Comparison of ENCODE assay signal across 30 mouse cellular contexts in the genomic region with DNA sequence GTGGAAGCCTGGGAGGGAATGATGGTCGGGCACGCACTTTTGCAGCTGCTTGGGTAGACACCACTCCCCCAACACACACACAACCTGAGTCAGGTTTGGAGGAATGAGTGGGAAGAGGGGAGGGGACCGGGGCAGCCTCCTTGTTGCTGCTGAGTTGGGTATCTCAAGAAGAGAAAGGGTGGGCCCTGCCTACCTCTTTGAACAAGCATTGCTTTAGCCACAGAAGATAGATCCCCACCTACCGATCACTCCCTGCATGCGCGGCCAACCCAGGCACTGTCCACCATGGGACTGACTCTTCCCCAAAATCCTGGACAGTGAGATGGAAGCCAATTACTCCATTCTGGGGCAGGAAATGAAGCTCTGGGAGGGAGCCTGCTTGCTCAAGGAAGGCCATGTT.
"Had no signal": no experiment of that assay in that cellular context is flagged by ENCODE, and none has a peak within 500 bp of the region (broad histone marks: within the 10 kb centered on the region; RNA-seq: fewer than 3 reads in every experiment).

No protein-coding gene starts in this region.

- H3K27ac ChIP-seq: limb, embryonic 10.5 days; limb, embryonic 12.5 days; limb, embryonic 13.5 days; limb, embryonic 15.5 days; liver, embryonic 12.5 days; liver, embryonic 13.5 days; liver, embryonic 14.5 days; liver, embryonic 15.5 days; lung, embryonic 15.5 days; macrophage; midbrain, embryonic 12.5 days; midbrain, embryonic 13.5 days; midbrain, embryonic 15.5 days; neural tube, embryonic 12.5 days; neural tube, embryonic 13.5 days had no signal

- H3K36me3 ChIP-seq: limb, embryonic 10.5 days; limb, embryonic 12.5 days; limb, embryonic 13.5 days; limb, embryonic 15.5 days; liver, embryonic 12.5 days; liver, embryonic 13.5 days; liver, embryonic 15.5 days; lung, embryonic 15.5 days; midbrain, embryonic 12.5 days; midbrain, embryonic 13.5 days; midbrain, embryonic 15.5 days; neural tube, embryonic 12.5 days; neural tube, embryonic 13.5 days had no signal

- H3K4me1 ChIP-seq: liver, embryonic 12.5 days; liver, embryonic 13.5 days; liver, embryonic 15.5 days; megakaryocyte, embryonic 14.5 days had no signal

- H3K9ac ChIP-seq: limb, embryonic 12.5 days; limb, embryonic 13.5 days; limb, embryonic 15.5 days; liver, embryonic 12.5 days; liver, embryonic 13.5 days; liver, embryonic 14.5 days; liver, embryonic 15.5 days; liver, postnatal 0 days; lung, embryonic 14.5 days; lung, embryonic 15.5 days; midbrain, embryonic 12.5 days; midbrain, embryonic 13.5 days; midbrain, embryonic 15.5 days; neural tube, embryonic 12.5 days; neural tube, embryonic 13.5 days had no signal

- ATAC-seq: liver, embryonic 12.5 days; liver, postnatal 0 days; lung, postnatal 0 days; midbrain, embryonic 13.5 days; midbrain, embryonic 15.5 days; midbrain, embryonic 16.5 days had no signal

- H3K9me3 ChIP-seq: limb, embryonic 10.5 days; limb, embryonic 12.5 days; limb, embryonic 13.5 days; limb, embryonic 15.5 days; liver, embryonic 12.5 days; liver, embryonic 13.5 days; liver, embryonic 15.5 days; lung, embryonic 15.5 days; midbrain, embryonic 12.5 days; midbrain, embryonic 13.5 days; midbrain, embryonic 15.5 days; neural tube, embryonic 12.5 days; neural tube, embryonic 13.5 days had no signal

- DNase-seq: liver; liver, embryonic 13.5 days; liver, postnatal 0 days; lung, adult 18-20 months; lung, adult 2 months; lung, embryonic 14.5 days; lung, postnatal 10 days; lung, postnatal 14 days; lung, postnatal 36 days; lung, postnatal 4 days; midbrain, embryonic 14.5 days had no signal

- H3K4me2 ChIP-seq: limb, embryonic 12.5 days; limb, embryonic 13.5 days; limb, embryonic 15.5 days; liver, embryonic 11.5 days; liver, embryonic 12.5 days; liver, embryonic 13.5 days; liver, embryonic 15.5 days; lung, embryonic 14.5 days; lung, embryonic 15.5 days; midbrain, embryonic 12.5 days; midbrain, embryonic 13.5 days; midbrain, embryonic 15.5 days; neural tube, embryonic 12.5 days; neural tube, embryonic 13.5 days had no signal

- H3K4me3 ChIP-seq: limb, embryonic 10.5 days; limb, embryonic 12.5 days; limb, embryonic 13.5 days; limb, embryonic 15.5 days; liver, embryonic 12.5 days; liver, embryonic 13.5 days; liver, embryonic 15.5 days; lung, embryonic 15.5 days; megakaryocyte, embryonic 14.5 days; midbrain, embryonic 12.5 days; midbrain, embryonic 13.5 days; midbrain, embryonic 15.5 days; myocyte; neural tube, embryonic 12.5 days; neural tube, embryonic 13.5 days had no signal

- H3K27me3 ChIP-seq: limb, embryonic 15.5 days; liver, embryonic 12.5 days; liver, embryonic 13.5 days; liver, embryonic 15.5 days; lung, embryonic 15.5 days; megakaryocyte, embryonic 14.5 days; midbrain, embryonic 15.5 days; neural tube, embryonic 12.5 days had no signal
